Mouse (Mus musculus): Measurements from ENCODE around the gene Tmem260. TPM values are rescaled to one million over a fixed set of nuclear protein-coding genes. Genes with fewer than 3 reads are reported as not detected.
A peak's percentile ranks its signal among the peaks of the same experiment; 100 is the strongest.

Gene Tmem260
- total and polyA plus RNA-seq, 3 experiments = 4.6 to 9.0 (median 5.2) TPM

GRCm38 (mm10) chr14:48530629-48531028 lies 84.7 kb downstream of the Tmem260 start:
- Histone ChIP-seq H3K9ac (ENCODE audit: insufficient read depth, low read depth) (no peak overlapping the region), H3K27ac (ENCODE audit: insufficient read depth, low read depth) (no peak overlapping the region), H3K79me2 (replicated peaks; ENCODE audit: control insufficient read depth, extremely low read depth, insufficient read depth, poor library complexity, severe bottlenecking) (no peaks in the 10 kb centered on the region), H3K4me1 (ENCODE audit: control insufficient read depth in 1 of 2, insufficient read depth in 2 of 2) (peaks cover 0 to 4% of the 10 kb centered on the region in 2 experiments; a peak in 1 of 4 replicates), H3K36me3 (replicated peaks in 1 of 2; ENCODE audit: control insufficient read depth in 1 of 2, insufficient read depth in 1 of 2, low read length in 1 of 2) (no peaks in the 10 kb centered on the region), H3K27me3 (replicated peaks) (no peaks in the 10 kb centered on the region), H3K4me3 (replicated peaks in 1 of 3; ENCODE audit: low read depth in 2 of 3, low read length in 2 of 3, poor library complexity in 1 of 3) (no peak overlapping the region), H3K9me3 (replicated peaks; ENCODE audit: low read length) (no peaks in the 10 kb centered on the region), H3K4me2 (ENCODE audit: insufficient read depth, low read depth, poor library complexity, severe bottlenecking) (no peak overlapping the region)
- dilution Hi-C loops (cut with MboI; ENCODE audit: extremely low pct_ligation_motif_present, extremely low pct_unique_long_range_greater_than_20kb, low sequenced_read_pairs) (no loop called here), in situ Hi-C loops (cut with MboI; ENCODE audit: low pct_ligation_motif_present, low pct_unique_long_range_greater_than_20kb, low sequenced_read_pairs) (no loop called here)
- no peak for DNase-seq (ENCODE audit: extremely low read depth)
- TF ChIP-seq TBP (conservative IDR thresholded peaks at IDR 0.05; ENCODE audit: low read depth, low read length) (no peak), USF2 (conservative IDR thresholded peaks at IDR 0.05; ENCODE audit: low read depth, low read length) (no peak), POLR2A (IDR thresholded peaks at IDR 0.05; ENCODE audit: low read depth, low read length) (no peak), ELF1 (IDR thresholded peaks at IDR 0.05; ENCODE audit: low read depth, low read length) (no peak), BHLHE40 (IDR thresholded peaks at IDR 0.05; ENCODE audit: low read depth, low read length) (no peak), ZKSCAN1 (IDR thresholded peaks at IDR 0.05; ENCODE audit: borderline replicate concordance, low read depth, low read length) (no peak), ZC3H11A (IDR thresholded peaks at IDR 0.05; ENCODE audit: low read depth, low read length) (no peak), PAX5 (IDR thresholded peaks at IDR 0.05; ENCODE audit: low read length) (no peak), ZMIZ1 (IDR thresholded peaks at IDR 0.05; ENCODE audit: low read depth, low read length) (no peak), ETS1 (conservative IDR thresholded peaks at IDR 0.05; ENCODE audit: low read depth, low read length) (no peak), EP300 (IDR thresholded peaks at IDR 0.05; ENCODE audit: low read length) (no peak), MXI1 (IDR thresholded peaks at IDR 0.05; ENCODE audit: low read depth, low read length) (no peak), IRF4 (IDR thresholded peaks at IDR 0.05; ENCODE audit: low read depth, low read length) (no peak), E2F4 (IDR thresholded peaks at IDR 0.05; ENCODE audit: insufficient replicate concordance, low read depth, low read length) (no peak), CHD2 (IDR thresholded peaks at IDR 0.05; ENCODE audit: low read length) (no peak), POLR2AphosphoS2 (IDR thresholded peaks at IDR 0.05; ENCODE audit: low read depth, low read length) (no peak)

GRCm38 (mm10) chr14:48537795-48538766 lies 92.2 kb downstream of the Tmem260 start:
- H3K4me1 ChIP-seq (ENCODE audit: control insufficient read depth in 1 of 2, insufficient read depth in 2 of 2) = 0 out of 4 replicates have a peak, but pooled peaks cover 0 to 2% of the 10 kb centered on the region in 2 experiments
- dilution Hi-C loops (cut with MboI; ENCODE audit: extremely low pct_ligation_motif_present, extremely low pct_unique_long_range_greater_than_20kb, low sequenced_read_pairs) = no loop called here
- in situ Hi-C loops (cut with MboI; ENCODE audit: low pct_ligation_motif_present, low pct_unique_long_range_greater_than_20kb, low sequenced_read_pairs) = no loop called here
- H3K79me2 ChIP-seq (replicated peaks; ENCODE audit: control insufficient read depth, extremely low read depth, insufficient read depth, poor library complexity, severe bottlenecking) = no peaks in the 10 kb centered on the region
- H3K4me3 ChIP-seq (replicated peaks in 1 of 3; ENCODE audit: low read depth in 2 of 3, low read length in 2 of 3, poor library complexity in 1 of 3) = no peak overlapping the region
- H3K27ac ChIP-seq (ENCODE audit: insufficient read depth, low read depth) = no peak overlapping the region
- H3K4me2 ChIP-seq (ENCODE audit: insufficient read depth, low read depth, poor library complexity, severe bottlenecking) = no peak overlapping the region
- no peak overlapping the region for H3K9ac ChIP-seq (ENCODE audit: insufficient read depth, low read depth)
- H3K27me3 ChIP-seq (replicated peaks) = no peaks in the 10 kb centered on the region
- H3K36me3 ChIP-seq (replicated peaks in 1 of 2; ENCODE audit: control insufficient read depth in 1 of 2, insufficient read depth in 1 of 2, low read length in 1 of 2) = no peaks in the 10 kb centered on the region
- peak; percentile 15 for TF ChIP-seq RAD21 (IDR thresholded peaks at IDR 0.05; ENCODE audit: low read depth, low read length)
- TF ChIP-seq CTCF (conservative IDR thresholded peaks at IDR 0.05 in 1 of 2, IDR thresholded peaks at IDR 0.05 in 1 of 2; ENCODE audit: low read depth in 2 of 2, low read length in 2 of 2) = peak in 1 of 2 experiments; percentile 19; a peak in 2 of 4 replicates
- no peak for TF ChIP-seq MXI1 (IDR thresholded peaks at IDR 0.05; ENCODE audit: low read depth, low read length)
- TF ChIP-seq MYC (IDR thresholded peaks at IDR 0.05; ENCODE audit: low read depth, low read length) = no peak
- no peak for DNase-seq (ENCODE audit: extremely low read depth)
- H3K9me3 ChIP-seq (replicated peaks; ENCODE audit: low read length) = no peaks in the 10 kb centered on the region

Measured in CH12.LX (cell line).